Mouse (Mus musculus): ENCODE data around the gene Gm9040. TPM values are rescaled to one million over a fixed set of nuclear protein-coding genes. Genes with fewer than 3 reads are reported as not detected.
"Not testable (repeated sequence)": the region's sequence is repeated elsewhere in the genome, so short reads cannot be mapped to it uniquely, and the experiment has no call there.

Gene Gm9040
- not detected in 2 replicates for polyA plus RNA-seq (2012; ENCODE audit: insufficient read depth, insufficient read length, missing spikeins)

DNA sequence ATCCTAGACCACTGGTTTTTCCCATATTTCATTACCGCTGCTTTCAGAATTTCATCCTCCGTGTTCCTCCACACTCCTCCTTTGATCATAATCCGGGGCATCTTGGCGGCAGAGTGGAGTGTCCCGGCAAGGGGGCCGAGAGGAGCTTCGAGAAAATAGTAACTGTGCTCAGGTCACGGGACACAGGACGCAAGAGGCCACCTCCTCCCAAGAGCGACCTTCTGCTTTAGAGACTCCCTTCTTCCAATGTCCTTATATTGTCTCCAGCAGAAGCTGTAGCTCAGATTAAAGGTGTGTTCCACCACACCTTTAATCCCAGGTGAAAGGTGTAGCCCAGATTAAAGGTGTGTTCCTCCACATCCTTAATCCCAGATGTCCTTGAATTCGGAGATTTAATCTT lies at the start of gene Gm9040:
Gm9040 (minus strand) TSS at position 101 of the 400 bp plus-strand sequence.
- H3K4me3 ChIP-seq (ENCODE audit: insufficient read depth, low read length); H3K4me1 ChIP-seq (ENCODE audit: control insufficient read depth, insufficient read depth, low read length); H3K27ac ChIP-seq (ENCODE audit: insufficient read depth, low read depth, low read length): not testable (repeated sequence)

GRCm38 (mm10) chr10:118370443-118370842 lies 43.7 kb upstream of the Gm9040 start:
- H3K4me3 ChIP-seq (ENCODE audit: insufficient read depth, low read length) = no peak overlapping the region
- H3K27ac ChIP-seq (ENCODE audit: insufficient read depth, low read depth, low read length) = no peak overlapping the region
- no peak for TF ChIP-seq POLR2A (IDR thresholded peaks at IDR 0.05; ENCODE audit: borderline replicate concordance, low read depth, low read length)
- peak; percentile 88 for TF ChIP-seq CTCF (IDR thresholded peaks at IDR 0.05; ENCODE audit: low read depth, low read length)

DNA sequence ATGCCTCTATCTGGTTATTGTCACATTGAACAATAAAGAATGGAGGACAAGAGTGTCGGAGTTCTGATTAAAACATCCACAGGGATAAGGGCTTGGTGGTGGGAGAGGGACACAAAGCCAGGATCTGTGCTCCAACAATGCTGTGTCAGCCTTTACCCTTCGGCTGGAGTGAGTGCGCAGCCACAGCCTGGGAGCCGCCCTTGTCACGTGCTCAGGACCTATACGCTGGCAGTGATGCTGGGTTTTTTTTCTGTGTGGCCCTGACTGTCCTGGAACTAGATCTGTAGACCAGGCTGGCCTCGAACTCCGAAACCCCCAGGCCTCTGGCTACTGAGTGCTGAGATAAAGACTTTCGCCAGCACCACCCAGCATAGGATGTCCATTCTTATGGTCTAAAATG lies 42.7 kb upstream of the Gm9040 start:
- Histone ChIP-seq H3K4me3 (ENCODE audit: insufficient read depth, low read length) (no peak overlapping the region), H3K4me1 (ENCODE audit: control insufficient read depth, insufficient read depth, low read length) (no peaks in the 10 kb centered on the region), H3K27ac (ENCODE audit: insufficient read depth, low read depth, low read length) (no peak overlapping the region)
- TF ChIP-seq POLR2A (IDR thresholded peaks at IDR 0.05; ENCODE audit: borderline replicate concordance, low read depth, low read length) (no peak), CTCF (IDR thresholded peaks at IDR 0.05; ENCODE audit: low read depth, low read length) (no peak)

More at GRCm38 (mm10) chr10:118370443-118370842, 43.7 kb upstream of the Gm9040 start:
- H3K4me1 ChIP-seq (ENCODE audit: control insufficient read depth, insufficient read depth, low read length) = no peaks in the 10 kb centered on the region

DNA sequence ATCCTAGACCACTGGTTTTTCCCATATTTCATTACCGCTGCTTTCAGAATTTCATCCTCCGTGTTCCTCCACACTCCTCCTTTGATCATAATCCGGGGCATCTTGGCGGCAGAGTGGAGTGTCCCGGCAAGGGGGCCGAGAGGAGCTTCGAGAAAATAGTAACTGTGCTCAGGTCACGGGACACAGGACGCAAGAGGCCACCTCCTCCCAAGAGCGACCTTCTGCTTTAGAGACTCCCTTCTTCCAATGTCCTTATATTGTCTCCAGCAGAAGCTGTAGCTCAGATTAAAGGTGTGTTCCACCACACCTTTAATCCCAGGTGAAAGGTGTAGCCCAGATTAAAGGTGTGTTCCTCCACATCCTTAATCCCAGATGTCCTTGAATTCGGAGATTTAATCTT lies 27.2 kb upstream of the Gm9040 start, which contains the start of gene Gm9049:
Gm9049 (minus strand) TSS at position 101 of the 400 bp plus-strand sequence.
- H3K4me1 ChIP-seq (ENCODE audit: control insufficient read depth, insufficient read depth, low read length); H3K27ac ChIP-seq (ENCODE audit: insufficient read depth, low read depth, low read length); H3K4me3 ChIP-seq (ENCODE audit: insufficient read depth, low read length): not testable (repeated sequence)

DNA sequence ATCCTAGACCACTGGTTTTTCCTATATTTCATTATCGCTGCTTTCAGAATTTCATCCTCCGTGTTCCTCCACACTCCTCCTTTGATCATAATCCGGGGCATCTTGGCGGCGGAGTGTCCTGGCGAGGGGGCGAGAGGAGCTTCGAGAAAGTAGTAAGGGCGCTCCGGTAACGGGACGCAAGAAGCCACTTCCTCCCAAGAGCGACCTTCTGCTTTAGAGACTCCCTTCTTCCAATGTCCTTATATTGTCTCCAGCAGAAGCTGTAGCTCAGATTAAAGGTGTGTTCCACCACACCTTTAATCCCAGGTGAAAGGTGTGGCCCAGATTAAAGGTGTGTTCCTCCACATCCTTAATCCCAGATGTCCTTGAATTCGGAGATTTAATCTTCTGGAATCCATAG lies 21.8 kb upstream of the Gm9040 start, which contains the start of gene Gm9048:
Gm9048 (minus strand) TSS at position 101 of the 400 bp plus-strand sequence.
- H3K4me3 ChIP-seq (ENCODE audit: insufficient read depth, low read length); H3K27ac ChIP-seq (ENCODE audit: insufficient read depth, low read depth, low read length); H3K4me1 ChIP-seq (ENCODE audit: control insufficient read depth, insufficient read depth, low read length): not testable (repeated sequence)

DNA sequence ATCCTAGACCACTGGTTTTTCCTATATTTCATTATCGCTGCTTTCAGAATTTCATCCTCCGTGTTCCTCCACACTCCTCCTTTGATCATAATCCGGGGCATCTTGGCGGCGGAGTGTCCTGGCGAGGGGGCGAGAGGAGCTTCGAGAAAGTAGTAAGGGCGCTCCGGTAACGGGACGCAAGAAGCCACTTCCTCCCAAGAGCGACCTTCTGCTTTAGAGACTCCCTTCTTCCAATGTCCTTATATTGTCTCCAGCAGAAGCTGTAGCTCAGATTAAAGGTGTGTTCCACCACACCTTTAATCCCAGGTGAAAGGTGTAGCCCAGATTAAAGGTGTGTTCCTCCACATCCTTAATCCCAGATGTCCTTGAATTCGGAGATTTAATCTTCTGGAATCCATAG lies 16.4 kb upstream of the Gm9040 start, which contains the start of gene Gm9046:
Gm9046 (minus strand) TSS at position 101 of the 400 bp plus-strand sequence.
- H3K4me3 ChIP-seq (ENCODE audit: insufficient read depth, low read length); H3K27ac ChIP-seq (ENCODE audit: insufficient read depth, low read depth, low read length); H3K4me1 ChIP-seq (ENCODE audit: control insufficient read depth, insufficient read depth, low read length): not testable (repeated sequence)

GRCm38 (mm10) chr10:118337731-118338130 lies 11.0 kb upstream of the Gm9040 start, which contains the start of gene Gm9045:
TSS of gene Gm9045 (minus strand) at chr10:118337831.
- not testable (repeated sequence) for H3K27ac ChIP-seq (ENCODE audit: insufficient read depth, low read depth, low read length); H3K4me3 ChIP-seq (ENCODE audit: insufficient read depth, low read length); H3K4me1 ChIP-seq (ENCODE audit: control insufficient read depth, insufficient read depth, low read length)

DNA sequence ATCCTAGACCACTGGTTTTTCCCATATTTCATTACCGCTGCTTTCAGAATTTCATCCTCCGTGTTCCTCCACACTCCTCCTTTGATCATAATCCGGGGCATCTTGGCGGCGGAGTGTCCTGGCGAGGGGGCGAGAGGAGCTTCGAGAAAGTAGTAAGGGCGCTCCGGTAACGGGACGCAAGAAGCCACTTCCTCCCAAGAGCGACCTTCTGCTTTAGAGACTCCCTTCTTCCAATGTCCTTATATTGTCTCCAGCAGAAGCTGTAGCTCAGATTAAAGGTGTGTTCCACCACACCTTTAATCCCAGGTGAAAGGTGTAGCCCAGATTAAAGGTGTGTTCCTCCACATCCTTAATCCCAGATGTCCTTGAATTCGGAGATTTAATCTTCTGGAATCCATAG lies 5.5 kb upstream of the Gm9040 start, which contains the start of gene Gm9044:
Gm9044 (minus strand) TSS at position 101 of the 400 bp plus-strand sequence.
- not testable (repeated sequence) for H3K4me3 ChIP-seq (ENCODE audit: insufficient read depth, low read length); H3K27ac ChIP-seq (ENCODE audit: insufficient read depth, low read depth, low read length); H3K4me1 ChIP-seq (ENCODE audit: control insufficient read depth, insufficient read depth, low read length)

DNA sequence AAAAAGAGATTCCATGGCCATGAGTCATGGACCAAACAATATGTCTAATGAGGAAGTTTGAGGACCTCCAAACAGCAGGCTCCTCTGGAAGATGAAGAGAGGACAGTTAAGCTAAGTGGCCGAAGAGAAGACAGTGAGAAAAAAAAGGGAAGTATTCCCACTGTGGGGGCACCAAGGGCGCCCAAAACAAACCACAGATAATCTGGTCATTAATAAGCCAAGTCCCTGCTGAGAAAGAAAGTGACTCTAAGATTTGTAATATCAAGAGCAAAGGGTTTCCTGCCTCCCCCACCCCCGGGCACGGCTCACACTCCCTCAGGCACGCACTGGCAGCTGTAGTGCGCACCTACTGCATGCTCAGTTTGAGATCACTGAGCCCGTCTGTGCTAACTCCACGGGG lies 7.7 kb downstream of the Gm9040 start:
- no peak overlapping the region for H3K27ac ChIP-seq (ENCODE audit: insufficient read depth, low read depth, low read length)
- TF ChIP-seq POLR2A (IDR thresholded peaks at IDR 0.05; ENCODE audit: borderline replicate concordance, low read depth, low read length) (no peak), CTCF (IDR thresholded peaks at IDR 0.05; ENCODE audit: low read depth, low read length) (no peak)
- peaks cover 8% of the 10 kb centered on the region for H3K4me1 ChIP-seq (ENCODE audit: control insufficient read depth, insufficient read depth, low read length)
- H3K4me3 ChIP-seq (ENCODE audit: insufficient read depth, low read length) = no peak overlapping the region

- not testable (repeated sequence) for H3K4me3 ChIP-seq (ENCODE audit: insufficient read depth, low read length); H3K27ac ChIP-seq (ENCODE audit: insufficient read depth, low read depth, low read length); H3K4me1 ChIP-seq (ENCODE audit: control insufficient read depth, insufficient read depth, low read length)
Measured at GRCm38 (mm10) chr10:118302133-118302532, 24.6 kb downstream of the Gm9040 start.

DNA sequence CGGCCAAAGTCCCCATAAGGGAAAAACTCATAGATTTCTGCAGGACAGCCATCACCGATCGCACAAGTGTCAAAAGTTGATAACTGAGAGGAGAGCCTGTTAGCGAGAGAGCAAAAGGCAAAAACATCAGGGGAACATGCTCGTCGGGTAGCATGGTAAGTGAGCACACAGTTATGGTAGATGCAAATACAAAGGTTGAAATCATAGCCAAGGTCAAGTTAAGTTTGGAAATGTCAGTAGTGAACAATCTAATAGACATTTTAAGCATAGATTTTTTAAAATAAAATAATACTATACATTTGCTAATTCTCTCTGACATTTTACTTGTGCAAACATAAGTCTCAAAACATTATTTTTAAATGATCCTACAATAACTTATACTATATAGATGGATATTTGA lies 31.8 kb downstream of the Gm9040 start, which contains the start of gene Iltifb:
Iltifb (minus strand) TSS at position 101 of the 400 bp plus-strand sequence.
- no peaks in the 10 kb centered on the region for H3K4me1 ChIP-seq (ENCODE audit: control insufficient read depth, insufficient read depth, low read length)
- no peak within 1 kb of the TSS for H3K27ac ChIP-seq (ENCODE audit: insufficient read depth, low read depth, low read length)
- no peak within 1 kb of the TSS for H3K4me3 ChIP-seq (ENCODE audit: insufficient read depth, low read length)
- TF ChIP-seq POLR2A (IDR thresholded peaks at IDR 0.05; ENCODE audit: borderline replicate concordance, low read depth, low read length) (no peak), CTCF (IDR thresholded peaks at IDR 0.05; ENCODE audit: low read depth, low read length) (no peak)

DNA sequence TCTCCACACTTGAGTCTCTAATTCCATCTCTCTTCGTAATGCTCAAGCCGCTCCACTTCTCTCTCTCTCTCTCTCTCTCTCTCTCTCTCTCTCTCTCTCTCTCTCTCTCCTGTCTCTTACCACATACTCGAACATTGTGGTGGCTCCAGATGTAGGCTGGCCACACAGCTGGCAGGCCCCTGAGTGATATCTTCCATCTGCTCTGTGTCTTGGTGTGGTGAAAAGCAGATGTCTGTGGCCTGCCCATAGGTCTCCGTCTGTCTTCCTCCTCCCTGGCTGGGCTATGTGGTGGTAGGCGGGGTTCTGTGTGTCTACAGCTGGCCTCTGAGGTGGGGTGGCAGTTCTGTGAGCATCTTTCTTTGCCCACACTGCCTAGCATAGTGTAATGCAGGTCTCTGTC lies 43.8 kb downstream of the Gm9040 start:
- H3K4me1 ChIP-seq (ENCODE audit: control insufficient read depth, insufficient read depth, low read length); H3K4me3 ChIP-seq (ENCODE audit: insufficient read depth, low read length); H3K27ac ChIP-seq (ENCODE audit: insufficient read depth, low read depth, low read length): not testable (repeated sequence)

DNA sequence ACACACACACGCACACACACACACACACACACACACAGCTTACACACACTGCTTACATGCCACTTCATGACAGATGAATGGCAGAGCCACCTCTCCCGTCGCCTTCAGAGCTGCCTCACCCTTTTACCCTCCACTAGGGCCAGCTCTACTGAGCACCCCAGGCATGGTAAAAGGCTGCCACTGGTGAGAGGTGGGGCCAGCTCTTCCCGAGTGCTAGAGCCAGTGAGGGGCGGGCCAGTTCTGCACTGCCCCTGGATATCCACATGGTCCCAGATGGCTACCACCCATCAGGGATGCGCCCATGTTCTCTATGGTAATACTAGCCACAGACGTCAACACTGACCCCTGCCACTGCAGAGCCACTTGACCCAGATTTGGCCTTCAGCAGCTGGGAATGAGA lies 44.2 kb downstream of the Gm9040 start:
- H3K4me1 ChIP-seq (ENCODE audit: control insufficient read depth, insufficient read depth, low read length); H3K4me3 ChIP-seq (ENCODE audit: insufficient read depth, low read length); H3K27ac ChIP-seq (ENCODE audit: insufficient read depth, low read depth, low read length): not testable (repeated sequence)

DNA sequence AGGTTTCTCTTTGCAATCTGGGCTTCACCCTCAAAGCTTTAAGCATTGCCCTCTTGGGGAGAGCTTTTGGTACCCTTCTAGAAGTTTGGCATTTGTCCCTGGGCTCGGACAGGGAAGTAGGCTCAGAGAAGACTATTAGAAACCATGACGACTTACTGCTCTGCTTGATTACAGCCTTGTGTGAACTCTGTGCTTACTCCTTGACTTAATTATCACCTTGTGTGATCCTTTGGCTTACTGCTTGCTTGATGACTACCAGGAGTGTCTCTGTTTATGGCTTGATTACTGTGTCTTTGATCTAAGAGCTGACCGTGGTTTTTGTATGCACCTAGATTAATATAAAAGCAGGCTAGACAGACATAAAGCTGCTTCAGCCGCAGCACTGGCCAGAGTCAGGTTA lies 48.7 kb downstream of the Gm9040 start:
- not testable (repeated sequence) for H3K4me1 ChIP-seq (ENCODE audit: control insufficient read depth, insufficient read depth, low read length); H3K4me3 ChIP-seq (ENCODE audit: insufficient read depth, low read length); H3K27ac ChIP-seq (ENCODE audit: insufficient read depth, low read depth, low read length)
